Mouse (Mus musculus): ENCODE results near the gene Nelfa.
"Not testable (repeated sequence)": the region's sequence is repeated elsewhere in the genome, so short reads cannot be mapped to it uniquely, and the experiment has no call there.

Gene Nelfa

GRCm38 (mm10) chr5:33936120-33936707 lies at the start of gene Nelfa:
Gene Nelfa (minus strand): TSS chr5:33936413.
- peak; percentile 99 for DNase-seq

GRCm38 (mm10) chr5:33983309-33984121 lies 47.3 kb upstream of the Nelfa start, which contains the start of gene Gm1673:
Gene Gm1673 (plus strand): TSS chr5:33983433.
- DNase-seq: peak; percentile 89

- DNase-seq: no peak
Measured at GRCm38 (mm10) chr5:33982731-33983259, 46.6 kb upstream of the Nelfa start.

GRCm38 (mm10) chr5:33976267-33976666 lies 40.1 kb upstream of the Nelfa start:
- DNase-seq: no peak

- DNase-seq: peak; percentile 46
Measured at GRCm38 (mm10) chr5:33974736-33975135, 38.5 kb upstream of the Nelfa start.

GRCm38 (mm10) chr5:33959382-33959781 lies 23.2 kb upstream of the Nelfa start:
- no peak for DNase-seq

- no peak for DNase-seq
Measured at GRCm38 (mm10) chr5:33955868-33956267, 19.7 kb upstream of the Nelfa start.

- DNase-seq: peak; percentile 84
Measured at GRCm38 (mm10) chr5:33954354-33954753, 18.1 kb upstream of the Nelfa start.

GRCm38 (mm10) chr5:33953471-33954185 lies 17.4 kb upstream of the Nelfa start:
- no peak for DNase-seq

GRCm38 (mm10) chr5:33948314-33948713 lies 12.1 kb upstream of the Nelfa start:
- no peak for DNase-seq

GRCm38 (mm10) chr5:33947035-33947434 lies 10.8 kb upstream of the Nelfa start:
- not testable (repeated sequence) for DNase-seq

GRCm38 (mm10) chr5:33938448-33938847 lies 2.2 kb upstream of the Nelfa start:
- DNase-seq: no peak

GRCm38 (mm10) chr5:33937230-33937629 lies 1.0 kb upstream of the Nelfa start:
- no peak for DNase-seq

GRCm38 (mm10) chr5:33935700-33936111 lies 507 bp downstream of the Nelfa start:
- no peak for DNase-seq

GRCm38 (mm10) chr5:33934877-33935276 lies 1.3 kb downstream of the Nelfa start:
- DNase-seq: no peak

GRCm38 (mm10) chr5:33934081-33934480 lies 2.1 kb downstream of the Nelfa start:
- no peak for DNase-seq

- DNase-seq: no peak
Measured at GRCm38 (mm10) chr5:33932413-33932812, 3.8 kb downstream of the Nelfa start.

- DNase-seq: no peak
Measured at GRCm38 (mm10) chr5:33926170-33926569, 10.0 kb downstream of the Nelfa start.

GRCm38 (mm10) chr5:33922566-33922965 lies 13.6 kb downstream of the Nelfa start:
- no peak for DNase-seq

- peak; percentile 56 for DNase-seq
Measured at GRCm38 (mm10) chr5:33921486-33922235, 14.6 kb downstream of the Nelfa start.

- DNase-seq: no peak
Measured at GRCm38 (mm10) chr5:33920924-33921323, 15.3 kb downstream of the Nelfa start.

GRCm38 (mm10) chr5:33920037-33920436 lies 16.2 kb downstream of the Nelfa start:
- no peak for DNase-seq

GRCm38 (mm10) chr5:33919466-33919865 lies 16.7 kb downstream of the Nelfa start:
- DNase-seq: peak; percentile 87
